Comparison of ENCODE assay signal across 21 mouse cellular contexts in genomic region chr8:118509426-118509825, GRCm38 (mm10).
DNase-seq lines count a peak whose midpoint lies in the region; TF ChIP-seq lines count a peak whose summit lies in the region.
"Had no signal": no experiment of that assay in that cellular context is flagged by ENCODE, and none has a peak within 500 bp of the region (broad histone marks: within the 10 kb centered on the region; RNA-seq: fewer than 3 reads in every experiment).

No protein-coding gene starts in this region.

- 45% methylated on average over 5 of the region's 5 CpGs for WGBS in heart, adult 2 months
- WGBS in heart, embryonic 10.5 days: 88% methylated on average over 5 of the region's 5 CpGs

- no peak for TF ChIP-seq POLR2A in heart, adult 2 months (IDR thresholded peaks at IDR 0.05; ENCODE audit: insufficient read depth, low read depth, low read length)

- no peaks in the 10 kb centered on the region for H3K9me3 ChIP-seq in heart, embryonic 10.5 days
- H3K9me3 ChIP-seq: embryonic facial prominence, embryonic 10.5 days; forebrain, embryonic 10.5 days; hindbrain, embryonic 13.5 days had no signal

- no peaks in the 10 kb centered on the region for H3K79me2 ChIP-seq in heart, adult 2 months (replicated peaks; ENCODE audit: control insufficient read depth, insufficient read depth, low read length)

- no peaks in the 10 kb centered on the region for H3K27me3 ChIP-seq in heart, adult 2 months (ENCODE audit: control insufficient read depth, insufficient read depth, low read length)
- no peaks in the 10 kb centered on the region for H3K27me3 ChIP-seq in heart, embryonic 10.5 days (ENCODE audit: insufficient read depth, poor library complexity, severe bottlenecking)
- H3K27me3 ChIP-seq: hindbrain, embryonic 13.5 days had no signal

- H3K9ac ChIP-seq in heart, adult 2 months (ENCODE audit: low read depth, low read length): no peak overlapping the region
- H3K9ac ChIP-seq: hindbrain, embryonic 13.5 days had no signal

- peak overlapping the region; percentile 27; the same call in 1 of the 2 replicates for H3K27ac ChIP-seq in heart, adult 2 months
- no peak overlapping the region for H3K27ac ChIP-seq in heart, embryonic 10.5 days
- H3K27ac ChIP-seq: embryonic facial prominence, embryonic 10.5 days; forebrain, embryonic 10.5 days; hindbrain, embryonic 13.5 days; hindbrain, postnatal 0 days had no signal

- DNase-seq in gastrocnemius, adult 18-20 months (ENCODE audit: low spot score): peak; percentile 15
- DNase-seq in gastrocnemius, postnatal 4 days (ENCODE audit: low spot score in 2 of 2): no peak
- peak; percentile 20 to 44 for DNase-seq in heart, adult 2 months
- DNase-seq in heart, embryonic 10.5 days (ENCODE audit: low spot score): no peak
- peak; percentile 43 for DNase-seq in heart, adult 8-10 months (ENCODE audit: low spot score)
- DNase-seq in heart, postnatal 4 days: peak; percentile 10
- DNase-seq in spleen, postnatal 4 days (ENCODE audit: low spot score in 2 of 2): no peak
- DNase-seq in left cerebral cortex, adult 11 months (ENCODE audit: low spot score): no peak
- DNase-seq: adrenal gland, postnatal 10 days; B cell, adult 2 months; cerebellum, adult 11-12 months; cerebellum, adult 9-11 months; cerebellum, postnatal 36 days; gastrocnemius, postnatal 10 days; kidney, adult 11 months had no signal

- TF ChIP-seq EP300 in heart, adult 2 months (IDR thresholded peaks at IDR 0.05; ENCODE audit: insufficient read depth, low read depth, low read length): no peak

- no peak overlapping the region for H3K4me3 ChIP-seq in heart, adult 2 months
- no peak overlapping the region for H3K4me3 ChIP-seq in heart, embryonic 10.5 days
- H3K4me3 ChIP-seq: embryonic facial prominence, embryonic 10.5 days; erythroblast, embryonic 14.5 days; forebrain, embryonic 10.5 days; hindbrain, embryonic 13.5 days had no signal

- H3K4me1 ChIP-seq in heart, adult 2 months (ENCODE audit: control insufficient read depth, insufficient read depth, low read length): peaks cover 6% of the 10 kb centered on the region; the same call in 1 of the 2 replicates
- no peaks in the 10 kb centered on the region for H3K4me1 ChIP-seq in heart, embryonic 10.5 days
- H3K4me1 ChIP-seq: embryonic facial prominence, embryonic 10.5 days had no signal

- H3K36me3 ChIP-seq in heart, adult 2 months (ENCODE audit: control insufficient read depth, insufficient read depth, low read length): peaks cover 6% of the 10 kb centered on the region
- H3K36me3 ChIP-seq in heart, embryonic 10.5 days: no peaks in the 10 kb centered on the region
- H3K36me3 ChIP-seq: embryonic facial prominence, embryonic 10.5 days; forebrain, embryonic 10.5 days; G1E; hindbrain, embryonic 13.5 days had no signal

- intact Hi-C loops in heart, adult 2 months (cut with DNase I): no loop called here

- no peak for TF ChIP-seq CTCF in heart, adult 2 months (IDR thresholded peaks at IDR 0.05)

Comparison
In these comparisons a context has a peak if more than half of its experiments do, and no peak if none do; other contexts are left out.
1. DNase-seq: peak in gastrocnemius, adult 18-20 months (single experiment), heart, adult 2 months (2 of 2), heart, adult 8-10 months (single experiment) and heart, postnatal 4 days (single experiment); none in gastrocnemius, postnatal 4 days (0 of 2), heart, embryonic 10.5 days (single experiment), spleen, postnatal 4 days (0 of 2) and left cerebral cortex, adult 11 months (single experiment).